Mouse (Mus musculus) heart, embryonic 10.5 days (tissue): ENCODE measurements at regions not wholly inside any gene's neighbourhood (a gene's known extent, or its start where the extent isn't known, plus 50 kb on each side); places are given as distances from the start of the nearest gene placed in this dataset.

ENCODE experiments used
- DNase-seq: peaks from one replicate; pipeline ENCODE4 v3.0.0-alpha.2; 2017; ENCODE audit warnings: low spot score
- H3K27ac ChIP-seq: fragments of 300-500 bp; sonication (generic); 2 replicates; pipeline ENCODE4 v1.5.1; 2016; ENCODE audit warnings: mild to moderate bottlenecking
- H3K27me3 ChIP-seq: fragments of 300-500 bp; sonication (generic); 2 replicates; pipeline ENCODE4 v1.6.1; 2016; ENCODE audit warnings: mild to moderate bottlenecking; ENCODE audit not compliant: poor library complexity, insufficient read depth, severe bottlenecking
- H3K36me3 ChIP-seq: fragments of 300-500 bp; sonication (generic); 2 replicates; pipeline ENCODE4 v1.6.1; 2016; ENCODE audit warnings: mild to moderate bottlenecking, moderate library complexity
- H3K4me1 ChIP-seq: fragments of 300-500 bp; sonication (generic); 2 replicates; pipeline ENCODE4 v1.6.1; 2016; ENCODE audit warnings: mild to moderate bottlenecking
- H3K4me3 ChIP-seq: fragments of 300-500 bp; sonication (generic); 2 replicates; pipeline ENCODE4 v1.5.1; 2016; ENCODE audit warnings: mild to moderate bottlenecking, moderate library complexity
- H3K9me3 ChIP-seq: fragments of 300-500 bp; sonication (generic); 2 replicates; pipeline ENCODE4 v1.6.1; 2016; ENCODE audit warnings: mild to moderate bottlenecking, moderate library complexity
- WGBS: fragments of 180-500 bp; shearing (Covaris S2); methylation state at CpG from one replicate; pipeline ENCODE4 v1.1.7; 2016; 5-methylcytosine and 5-hydroxymethylcytosine counted together

- no peak for DNase-seq
- Histone ChIP-seq H3K36me3 (no peaks in the 10 kb centered on the region), H3K4me3 (no peak overlapping the region), H3K27ac (no peak overlapping the region), H3K9me3 (no peaks in the 10 kb centered on the region), H3K4me1 (no peaks in the 10 kb centered on the region), H3K27me3 (no peaks in the 10 kb centered on the region)
- WGBS, result 77% methylated on average over 11 of the region's 11 CpGs
Observed at GRCm38 (mm10) chr15:56077838-56078567, 1399.4 kb downstream of the Slc22a22 start.

DNA sequence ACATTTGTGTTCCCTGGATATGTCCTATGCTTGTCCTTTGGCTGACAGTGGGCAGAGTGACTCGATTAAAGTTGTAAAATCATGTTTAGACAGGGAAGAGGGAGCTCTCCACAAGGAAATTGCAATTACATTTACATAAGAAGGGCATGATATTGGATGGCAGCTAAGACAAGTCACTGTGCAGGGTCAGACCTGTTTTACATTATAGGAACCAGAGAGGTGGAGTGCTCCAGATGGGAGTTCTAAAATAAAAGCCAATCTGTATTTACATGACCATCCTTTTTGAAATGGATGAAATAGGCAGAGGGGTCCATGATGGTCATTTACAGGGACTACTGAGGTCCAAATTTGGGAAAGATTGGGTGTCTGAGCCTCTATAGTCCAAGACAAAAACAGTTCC lies 1400.3 kb downstream of the Slc22a22 start:
- no peaks in the 10 kb centered on the region for H3K36me3 ChIP-seq
- WGBS, result 76% methylated on average over 1 of the region's 1 CpGs
- H3K27ac ChIP-seq, result no peak overlapping the region
- H3K4me1 ChIP-seq, result no peaks in the 10 kb centered on the region
- no peak overlapping the region for H3K4me3 ChIP-seq
- H3K9me3 ChIP-seq, result no peaks in the 10 kb centered on the region
- H3K27me3 ChIP-seq, result no peaks in the 10 kb centered on the region
- no peak for DNase-seq

DNA sequence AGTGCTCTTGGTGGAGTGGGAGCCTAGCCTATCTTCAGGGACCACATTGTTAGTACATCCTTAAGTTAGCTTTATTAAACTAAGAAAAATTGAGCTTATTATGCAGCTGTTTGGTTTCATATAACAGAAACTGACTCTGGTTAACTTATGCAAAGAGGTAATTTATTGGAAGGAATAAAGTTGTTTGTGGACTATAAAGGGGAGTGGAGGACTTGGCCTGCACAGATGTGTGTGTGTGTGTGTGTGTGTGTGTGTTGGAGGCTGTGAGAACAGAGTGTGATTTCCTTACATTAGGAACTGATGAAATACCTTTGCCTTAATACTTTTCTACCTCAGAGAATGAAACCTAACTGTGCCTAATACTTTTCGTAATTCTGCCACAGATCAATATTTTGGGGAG lies 1400.7 kb downstream of the Slc22a22 start:
- no peak for DNase-seq
- WGBS, result 86% methylated on average over 1 of the region's 1 CpGs
- H3K27me3 ChIP-seq, result no peaks in the 10 kb centered on the region
- H3K9me3 ChIP-seq, result no peaks in the 10 kb centered on the region
- no peaks in the 10 kb centered on the region for H3K36me3 ChIP-seq
- H3K4me3 ChIP-seq, result no peak overlapping the region
- H3K4me1 ChIP-seq, result no peaks in the 10 kb centered on the region
- no peak overlapping the region for H3K27ac ChIP-seq

GRCm38 (mm10) chr15:56069511-56069910 lies 1407.9 kb downstream of the Slc22a22 start:
- Histone ChIP-seq H3K27ac (no peak overlapping the region), H3K9me3 (no peaks in the 10 kb centered on the region), H3K36me3 (no peaks in the 10 kb centered on the region), H3K4me3 (no peak overlapping the region), H3K27me3 (no peaks in the 10 kb centered on the region), H3K4me1 (no peaks in the 10 kb centered on the region)
- 87% methylated on average over 2 of the region's 2 CpGs for WGBS
- no peak for DNase-seq

DNA sequence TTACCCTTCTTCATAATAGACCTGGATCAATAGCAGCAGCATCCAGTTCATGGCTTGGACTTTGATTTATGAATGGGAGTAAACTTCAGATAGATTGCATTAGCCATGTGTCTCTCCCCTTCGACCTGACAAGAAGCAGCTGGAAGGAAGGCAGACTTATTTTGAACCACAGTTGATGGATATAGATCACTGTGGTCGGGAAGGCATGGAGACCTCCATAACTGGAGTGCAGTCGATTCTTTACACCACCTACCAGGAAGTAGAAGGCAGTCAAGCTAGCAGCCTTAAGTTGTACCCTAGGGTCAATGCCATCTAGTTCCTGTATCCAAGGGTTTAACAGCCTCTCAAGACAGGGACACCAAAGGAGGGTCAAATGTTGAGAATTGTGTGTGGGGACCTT lies 1410.2 kb downstream of the Slc22a22 start:
- H3K4me1 ChIP-seq, result no peaks in the 10 kb centered on the region
- WGBS, result 66% methylated on average over 3 of the region's 3 CpGs
- no peaks in the 10 kb centered on the region for H3K27me3 ChIP-seq
- H3K9me3 ChIP-seq, result no peaks in the 10 kb centered on the region
- no peaks in the 10 kb centered on the region for H3K36me3 ChIP-seq
- no peak overlapping the region for H3K27ac ChIP-seq
- no peak overlapping the region for H3K4me3 ChIP-seq
- no peak for DNase-seq

GRCm38 (mm10) chr15:56066540-56066939 lies 1410.9 kb downstream of the Slc22a22 start:
- H3K9me3 ChIP-seq, result no peaks in the 10 kb centered on the region
- no peak for DNase-seq
- H3K4me3 ChIP-seq, result no peak overlapping the region
- H3K4me1 ChIP-seq, result no peaks in the 10 kb centered on the region
- no peak overlapping the region for H3K27ac ChIP-seq
- no peaks in the 10 kb centered on the region for H3K36me3 ChIP-seq
- 69% methylated on average over 4 of the region's 4 CpGs for WGBS
- H3K27me3 ChIP-seq, result no peaks in the 10 kb centered on the region

DNA sequence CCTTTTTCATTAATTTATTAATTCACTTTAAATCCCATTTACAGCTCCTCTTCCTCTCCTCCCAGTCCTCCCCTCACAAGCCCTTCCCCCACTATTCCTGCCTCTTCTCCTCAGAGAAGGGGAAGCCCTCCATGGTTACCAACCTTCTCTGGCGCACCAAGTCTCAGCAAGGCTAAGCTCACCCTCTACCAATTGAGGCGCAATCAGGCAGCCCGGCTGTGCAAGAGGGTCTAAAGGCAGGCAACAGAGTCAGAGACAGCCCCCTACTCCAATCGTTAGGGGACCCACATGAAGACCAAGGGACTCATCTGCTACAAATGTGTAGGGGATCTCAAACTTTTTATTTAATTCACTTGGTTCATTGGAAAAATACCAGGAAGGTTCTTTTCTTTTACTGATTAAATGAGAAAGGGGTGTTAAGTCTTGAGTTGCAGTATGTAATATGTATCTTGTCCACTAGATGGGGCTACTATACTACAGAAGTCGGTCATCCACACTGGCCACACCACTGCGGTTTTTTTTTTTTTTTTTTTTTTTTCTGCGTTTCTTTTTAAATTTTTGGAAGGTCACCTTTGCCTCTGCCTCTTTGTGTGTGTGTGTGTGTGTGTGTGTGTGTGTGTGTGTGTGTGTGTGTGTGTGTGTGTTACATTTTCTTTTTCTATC lies 1411.4 kb downstream of the Slc22a22 start:
- no peak overlapping the region for H3K27ac ChIP-seq
- H3K9me3 ChIP-seq, result no peaks in the 10 kb centered on the region
- no peak for DNase-seq
- no peaks in the 10 kb centered on the region for H3K4me1 ChIP-seq
- 36% methylated on average over 6 of the region's 7 CpGs for WGBS
- no peaks in the 10 kb centered on the region for H3K36me3 ChIP-seq
- no peaks in the 10 kb centered on the region for H3K27me3 ChIP-seq
- no peak overlapping the region for H3K4me3 ChIP-seq

GRCm38 (mm10) chr15:56062576-56062975 lies 1414.8 kb downstream of the Slc22a22 start:
- Histone ChIP-seq H3K9me3 (no peaks in the 10 kb centered on the region), H3K4me1 (no peaks in the 10 kb centered on the region), H3K27ac (no peak overlapping the region), H3K36me3 (no peaks in the 10 kb centered on the region), H3K4me3 (no peak overlapping the region), H3K27me3 (no peaks in the 10 kb centered on the region)
- no peak for DNase-seq
- WGBS, result 73% methylated on average over 3 of the region's 3 CpGs

DNA sequence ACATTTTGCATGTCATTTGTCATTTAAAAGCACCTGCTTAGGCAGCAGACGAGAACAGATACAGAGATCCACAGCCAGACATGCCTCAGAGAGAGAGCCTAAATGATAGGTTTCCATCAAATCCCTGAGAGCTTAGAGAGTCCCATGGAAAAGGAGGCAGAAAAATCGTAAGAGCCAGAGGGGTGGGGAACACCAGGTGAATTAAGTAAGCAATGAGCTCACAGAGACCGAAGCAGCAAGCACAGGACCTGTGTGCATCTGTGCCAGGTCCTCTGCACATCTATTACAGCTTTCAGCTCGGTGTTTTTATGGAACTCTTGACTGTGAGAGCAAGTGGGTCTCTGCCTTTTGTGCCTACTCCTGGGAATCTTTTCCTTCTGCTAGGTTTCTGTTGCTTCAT lies 1416.1 kb downstream of the Slc22a22 start:
- H3K9me3 ChIP-seq, result no peaks in the 10 kb centered on the region
- H3K4me1 ChIP-seq, result no peaks in the 10 kb centered on the region
- H3K27me3 ChIP-seq, result no peaks in the 10 kb centered on the region
- no peak overlapping the region for H3K27ac ChIP-seq
- no peaks in the 10 kb centered on the region for H3K36me3 ChIP-seq
- no peak for DNase-seq
- 64% methylated on average over 4 of the region's 4 CpGs for WGBS
- H3K4me3 ChIP-seq, result no peak overlapping the region

GRCm38 (mm10) chr15:56050716-56051115 lies 1426.7 kb downstream of the Slc22a22 start:
- 64% methylated on average over 7 of the region's 7 CpGs for WGBS
- H3K4me1 ChIP-seq, result no peaks in the 10 kb centered on the region
- no peak for DNase-seq

GRCm38 (mm10) chr15:56047832-56048231 lies 1429.6 kb downstream of the Slc22a22 start:
- 76% methylated on average over 2 of the region's 2 CpGs for WGBS
- no peak for DNase-seq
- H3K9me3 ChIP-seq, result no peaks in the 10 kb centered on the region
- H3K4me3 ChIP-seq, result no peak overlapping the region
- no peak overlapping the region for H3K27ac ChIP-seq
- H3K27me3 ChIP-seq, result no peaks in the 10 kb centered on the region
- H3K36me3 ChIP-seq, result no peaks in the 10 kb centered on the region
- no peaks in the 10 kb centered on the region for H3K4me1 ChIP-seq

More at GRCm38 (mm10) chr15:56050716-56051115, 1426.7 kb downstream of the Slc22a22 start:
- Histone ChIP-seq H3K9me3 (no peaks in the 10 kb centered on the region), H3K4me3 (no peak overlapping the region), H3K36me3 (no peaks in the 10 kb centered on the region), H3K27me3 (no peaks in the 10 kb centered on the region), H3K27ac (no peak overlapping the region)

DNA sequence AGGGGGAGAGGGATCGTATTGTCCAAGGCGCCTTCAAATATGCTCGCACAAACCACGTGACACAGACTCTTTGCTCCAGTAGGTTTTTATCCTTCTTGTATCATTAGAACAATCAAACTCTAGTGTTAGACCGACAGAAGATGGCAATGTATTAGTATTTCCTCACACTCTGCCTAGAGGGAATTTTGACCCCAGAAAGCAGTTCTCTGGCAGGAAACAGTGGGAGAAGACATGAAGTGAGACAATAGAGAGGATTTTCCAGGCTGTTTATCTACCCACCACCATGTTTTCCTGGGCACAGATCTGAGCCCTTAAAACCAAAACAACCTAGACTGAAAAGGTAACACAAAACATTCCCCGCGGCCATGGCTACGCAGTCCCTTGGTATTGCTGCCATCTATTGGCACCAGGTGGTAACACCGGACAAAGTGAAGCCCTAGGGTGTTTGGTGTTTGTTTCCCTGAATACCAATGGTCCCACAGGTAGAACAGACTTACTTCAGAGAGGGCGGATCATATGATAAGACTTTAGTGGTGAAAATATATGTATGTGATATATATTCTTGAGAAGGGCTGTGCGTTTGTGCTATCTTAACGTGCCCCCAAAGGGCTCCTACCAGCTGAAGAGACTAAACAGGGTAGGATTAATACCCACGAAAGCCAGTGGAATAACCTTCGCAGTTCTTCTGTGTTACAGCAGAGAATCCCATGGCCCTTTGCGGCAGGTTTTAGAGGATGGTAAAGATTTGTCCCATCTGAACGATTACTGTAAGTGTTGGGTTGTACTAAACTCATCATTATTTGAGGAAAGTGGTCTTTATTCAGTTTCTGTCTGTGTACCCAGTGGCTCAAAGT lies 1430.5 kb downstream of the Slc22a22 start:
- Histone ChIP-seq H3K27ac (peak overlapping the region; percentile 52), H3K27me3 (no peaks in the 10 kb centered on the region), H3K4me1 (no peaks in the 10 kb centered on the region), H3K9me3 (no peaks in the 10 kb centered on the region), H3K4me3 (peak overlapping the region; percentile 48), H3K36me3 (no peaks in the 10 kb centered on the region)
- WGBS, result 28% methylated on average over 15 of the region's 16 CpGs
- DNase-seq, result no peak
